Mouse (Mus musculus) cerebellum, adult 8-10 months (tissue): ENCODE data around the gene Olfr26.
"Not testable (repeated sequence)": the region's sequence is repeated elsewhere in the genome, so short reads cannot be mapped to it uniquely, and the experiment has no call there.

ENCODE experiments used
- DNase-seq: peaks from one replicate; pipeline ENCODE4 v3.0.0; 2022

Olfr26 gene

GRCm38 (mm10) chr9:38854760-38855159, at the start of gene Olfr26:
Gene Olfr26 (plus strand): TSS chr9:38855060.
- DNase-seq: no peak

GRCm38 (mm10) chr9:38805696-38806095, 49.2 kb upstream of the Olfr26 start:
- no peak for DNase-seq

DNA sequence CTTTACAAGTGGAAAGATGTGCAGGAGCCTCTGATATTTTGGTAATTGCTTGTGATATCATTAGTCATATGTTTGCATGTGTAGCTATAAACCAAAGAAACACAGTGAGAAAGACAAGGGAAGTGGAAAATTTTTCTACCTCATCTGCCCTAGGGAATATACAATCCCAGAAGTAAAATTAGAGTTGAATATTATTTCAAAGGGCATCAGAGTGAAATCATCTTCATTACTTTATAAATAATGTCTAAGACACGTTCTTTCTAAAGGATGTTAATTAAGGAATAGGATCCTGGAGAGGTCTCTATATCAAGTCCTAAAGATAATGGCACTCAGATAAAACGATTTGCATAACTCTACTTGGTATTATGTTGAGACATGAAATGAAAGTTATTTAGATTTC, 40.5 kb upstream of the Olfr26 start, which contains the start of gene Olfr922:
Gene Olfr922 (plus strand): TSS at position 301 of the 400 bp plus-strand sequence.
- no peak for DNase-seq

DNA sequence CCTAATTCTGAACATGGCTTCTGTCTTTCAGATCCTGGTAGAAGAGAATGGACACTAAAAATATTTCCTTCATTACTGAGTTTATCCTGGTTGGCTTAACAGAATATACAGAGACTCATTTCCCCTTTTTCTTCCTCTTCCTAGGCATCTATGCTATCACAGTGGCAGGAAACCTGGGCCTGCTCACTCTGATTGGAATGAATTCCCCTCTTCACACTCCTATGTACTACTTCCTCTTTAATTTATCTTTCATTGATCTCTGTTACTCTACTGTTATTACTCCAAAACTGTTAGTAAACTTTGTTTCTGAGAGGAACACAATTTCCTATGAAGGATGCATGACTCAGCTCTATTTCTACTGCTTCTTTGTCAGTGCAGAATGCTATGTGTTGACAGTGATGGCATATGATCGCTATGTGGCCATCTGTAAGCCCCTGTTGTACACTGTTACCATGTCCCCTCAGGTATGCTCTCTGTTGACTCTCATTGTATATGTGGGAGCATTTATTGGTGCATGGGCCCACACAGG, 39.3 kb upstream of the Olfr26 start:
- no peak for DNase-seq

DNA sequence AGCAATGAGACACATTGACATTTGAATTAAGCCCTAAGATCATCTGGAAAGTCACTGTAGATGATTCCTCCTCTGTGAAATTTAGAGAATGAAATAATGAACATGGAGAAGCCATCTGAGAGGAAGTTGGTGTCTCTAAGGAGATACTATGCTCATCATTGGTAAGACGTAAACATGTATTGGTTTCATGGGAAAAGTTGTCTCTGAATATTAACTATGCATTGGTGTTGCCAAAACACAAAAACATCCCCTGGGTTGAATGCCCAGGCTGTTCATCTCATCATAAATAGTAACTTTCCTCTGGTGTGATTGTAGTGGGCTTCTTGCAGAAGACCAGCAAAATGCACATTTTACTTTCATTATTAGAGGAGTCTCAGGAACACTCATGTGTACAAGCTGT, 28.6 kb upstream of the Olfr26 start, which contains the start of gene Olfr923:
Gene Olfr923 (plus strand): TSS at position 301 of the 400 bp plus-strand sequence.
- DNase-seq: no peak

- DNase-seq: no peak
Measured at GRCm38 (mm10) chr9:38833027-38833426, 21.8 kb upstream of the Olfr26 start.

DNA sequence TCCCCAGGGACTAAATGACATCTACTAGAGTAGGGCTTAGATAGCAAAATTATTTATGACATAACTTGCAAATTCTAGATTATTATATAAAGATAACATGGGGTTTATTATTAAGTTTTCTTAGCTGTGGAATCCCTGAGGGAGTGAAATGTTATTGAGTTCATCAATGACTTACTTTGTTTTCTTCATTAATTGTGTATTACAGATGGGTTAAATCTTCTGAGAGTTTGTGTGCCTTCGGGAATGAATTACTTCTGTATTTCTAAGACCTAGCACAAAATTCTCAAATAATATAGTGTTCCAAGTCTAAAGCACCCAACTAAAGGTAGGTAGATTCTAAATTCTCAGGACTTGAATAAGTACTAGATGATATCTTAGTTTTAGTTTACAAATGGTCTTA, 10.7 kb upstream of the Olfr26 start, which contains the start of gene Olfr924:
Gene Olfr924 (plus strand): TSS at position 301 of the 400 bp plus-strand sequence.
- no peak for DNase-seq

DNA sequence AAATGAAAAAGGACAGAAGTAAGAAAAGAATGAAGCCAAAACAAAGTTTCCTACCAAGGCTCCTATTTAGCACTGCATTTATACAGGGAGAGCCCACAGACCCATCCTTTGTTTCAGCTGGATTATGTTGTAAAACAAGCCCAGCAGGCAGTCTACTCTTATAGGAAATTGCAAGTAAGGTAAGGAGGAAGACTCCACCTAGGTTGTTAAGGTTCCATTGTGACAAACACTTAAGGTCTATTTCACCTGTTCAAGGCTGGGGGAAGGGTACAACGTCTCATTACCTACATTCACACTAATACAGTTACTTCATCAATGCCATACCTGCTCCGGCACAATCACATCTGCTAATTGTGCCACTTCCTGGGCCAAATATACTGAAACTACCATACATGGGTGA, 20.0 kb downstream of the Olfr26 start:
- not testable (repeated sequence) for DNase-seq

DNA sequence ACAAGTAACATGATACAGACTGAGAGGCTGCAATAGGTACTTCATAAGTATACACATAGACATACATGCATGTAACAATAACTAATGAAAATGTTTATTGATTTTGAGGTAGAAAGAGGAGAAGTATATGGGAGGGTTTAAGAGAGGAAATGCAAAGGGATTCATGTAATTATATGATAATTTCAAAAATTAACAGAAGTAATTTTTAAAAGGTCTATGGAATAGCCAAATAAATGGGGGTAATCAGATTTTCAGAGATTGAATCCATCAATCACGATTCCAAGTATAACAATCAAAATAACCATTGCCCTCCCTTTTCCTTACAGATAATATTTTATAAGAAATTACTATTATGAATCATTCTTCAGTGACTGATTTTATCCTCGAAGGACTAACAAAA, 22.0 kb downstream of the Olfr26 start, which contains the start of gene Olfr926:
Gene Olfr926 (plus strand): TSS at position 301 of the 400 bp plus-strand sequence.
- DNase-seq: no peak
